Mouse (Mus musculus) small intestine, adult 2 months (tissue): ENCODE data around the gene Olfr1394. TPM values are rescaled to one million over a fixed set of nuclear protein-coding genes. Genes with fewer than 3 reads are reported as not detected.
"Not testable (repeated sequence)": the region's sequence is repeated elsewhere in the genome, so short reads cannot be mapped to it uniquely, and the experiment has no call there.

ENCODE experiments used
- H3K27ac ChIP-seq: fragments of 200-500 bp; 2 replicates; pipeline ENCODE4 v1.5.1; 2012; ENCODE audit warnings: low read depth, low read length, control low read depth, inconsistent platforms; ENCODE audit not compliant: insufficient read depth
- H3K27me3 ChIP-seq: fragments of 200-500 bp; 2 replicates; pipeline ENCODE4 v1.6.1; 2012; ENCODE audit warnings: mild to moderate bottlenecking, moderate library complexity, low read length, inconsistent platforms; ENCODE audit not compliant: control insufficient read depth, insufficient read depth
- H3K36me3 ChIP-seq: fragments of 200-500 bp; 2 replicates; pipeline ENCODE4 v1.6.1; 2012; ENCODE audit warnings: mild to moderate bottlenecking, low read length, control low read depth, inconsistent platforms; ENCODE audit not compliant: control insufficient read depth, insufficient read depth
- H3K4me1 ChIP-seq: fragments of 200-500 bp; 2 replicates; pipeline ENCODE4 v1.6.1; 2012; ENCODE audit warnings: low read length, inconsistent platforms, mixed read lengths; ENCODE audit not compliant: control insufficient read depth, insufficient read depth, insufficient read length
- H3K4me3 ChIP-seq: fragments of 200-500 bp; 2 replicates; pipeline ENCODE4 v1.5.1; 2012; ENCODE audit warnings: low read depth, mild to moderate bottlenecking, control low read depth, inconsistent platforms, low read length, moderate library complexity
- CTCF ChIP-seq: fragments of 200-500 bp; IDR thresholded peaks from 2 replicates; pipeline ENCODE4 v1.5.1; 2012; ENCODE audit warnings: low read depth, mild to moderate bottlenecking, control low read depth, inconsistent platforms, low read length, moderate library complexity, mixed read lengths; ENCODE audit not compliant: insufficient replicate concordance, insufficient read length; ENCODE audit errors: extremely low read depth
- POLR2A ChIP-seq: fragments of 200-500 bp; IDR thresholded peaks from 2 replicates; pipeline ENCODE4 v1.6.1; 2012; ENCODE audit warnings: low read depth, mild to moderate bottlenecking, control low read depth, inconsistent platforms, low read length, moderate library complexity
- WGBS: fragments of 180-500 bp; shearing (Covaris S2); methylation state at CpG from one replicate; pipeline ENCODE4 v1.1.7; 2018; 5-methylcytosine and 5-hydroxymethylcytosine counted together
- polyA plus RNA-seq: library from polyadenylated mRNA; depleted of rRNA; stranded (reverse); fragments of >200 nt; gene quantifications from 2 replicates; pipeline ENCODE4 v1.2.3, GENCODE M21; 2012

The Olfr1394 gene
- polyA plus RNA-seq, 1 experiment, result not detected

DNA sequence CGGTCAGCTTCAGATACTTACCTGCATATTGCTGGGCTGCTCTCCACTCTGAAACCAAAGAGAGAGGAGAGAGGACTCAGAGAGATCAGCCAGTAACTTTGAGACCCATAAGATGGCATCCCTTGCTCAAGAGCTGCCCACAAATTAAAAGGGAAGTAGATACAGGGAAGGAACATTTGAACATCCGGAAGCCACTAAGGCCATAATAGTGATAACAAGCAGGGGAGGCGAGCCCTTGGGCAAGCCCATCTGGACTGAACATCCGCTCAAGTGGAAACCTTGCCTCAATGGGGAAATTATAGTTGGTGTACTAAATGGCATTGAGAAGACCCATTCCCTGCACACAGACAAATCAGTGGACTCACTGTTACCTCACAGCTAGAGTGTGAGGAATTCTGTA, 16.4 kb downstream of the Olfr1394 start:
- Histone ChIP-seq H3K36me3 (no peaks in the 10 kb centered on the region), H3K27ac (no peak overlapping the region), H3K4me1 (peaks cover 7% of the 10 kb centered on the region), H3K4me3 (no peak overlapping the region), H3K27me3 (peaks cover 7% of the 10 kb centered on the region)
- no peak for TF ChIP-seq POLR2A
- no peak for TF ChIP-seq CTCF
- WGBS, result 88% methylated on average over 4 of the region's 4 CpGs

GRCm38 (mm10) chr11:49175345-49175744, 21.2 kb downstream of the Olfr1394 start:
- H3K36me3 ChIP-seq, result no peaks in the 10 kb centered on the region
- H3K27ac ChIP-seq, result no peak overlapping the region
- TF ChIP-seq POLR2A, result no peak
- no peak for TF ChIP-seq CTCF
- 84% methylated on average over 8 of the region's 8 CpGs for WGBS
- no peaks in the 10 kb centered on the region for H3K27me3 ChIP-seq
- H3K4me3 ChIP-seq, result no peak overlapping the region
- peaks cover 6% of the 10 kb centered on the region; the same call in 1 of the 2 replicates for H3K4me1 ChIP-seq

GRCm38 (mm10) chr11:49176047-49176779, 22.0 kb downstream of the Olfr1394 start:
- 27% methylated on average over 4 of the region's 4 CpGs for WGBS
- not testable (repeated sequence) for H3K27me3 ChIP-seq, H3K4me3 ChIP-seq, H3K36me3 ChIP-seq, H3K27ac ChIP-seq, H3K4me1 ChIP-seq

DNA sequence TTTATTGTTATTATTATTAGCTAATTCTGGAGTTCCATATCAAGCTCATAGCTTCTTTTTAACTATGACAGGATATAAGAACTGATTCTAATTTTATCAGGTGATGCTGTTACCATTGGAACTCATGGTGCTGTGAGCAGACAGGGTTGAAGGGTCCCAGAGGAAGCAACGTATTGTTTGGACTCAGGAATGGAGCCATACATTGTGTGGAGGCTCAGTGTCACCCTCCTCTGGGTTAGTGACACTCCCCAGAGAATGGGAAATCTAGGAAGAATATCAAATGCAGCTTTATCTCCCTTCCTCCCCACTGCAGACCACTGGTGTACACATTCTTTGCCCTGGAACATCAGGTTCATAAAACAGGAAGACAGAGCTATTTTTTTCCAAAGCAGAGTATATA, 29.0 kb downstream of the Olfr1394 start:
- no peak overlapping the region for H3K4me3 ChIP-seq
- no peak overlapping the region for H3K27ac ChIP-seq
- H3K27me3 ChIP-seq, result no peaks in the 10 kb centered on the region
- 73% methylated on average over 1 of the region's 1 CpGs for WGBS
- no peaks in the 10 kb centered on the region for H3K4me1 ChIP-seq
- TF ChIP-seq CTCF (no peak), POLR2A (no peak)
- no peaks in the 10 kb centered on the region for H3K36me3 ChIP-seq

GRCm38 (mm10) chr11:49186452-49186851, 32.3 kb downstream of the Olfr1394 start:
- no peak overlapping the region for H3K27ac ChIP-seq
- H3K4me1 ChIP-seq, result no peaks in the 10 kb centered on the region
- H3K4me3 ChIP-seq, result no peak overlapping the region
- TF ChIP-seq CTCF, result no peak
- TF ChIP-seq POLR2A, result no peak
- H3K27me3 ChIP-seq, result no peaks in the 10 kb centered on the region
- no peaks in the 10 kb centered on the region for H3K36me3 ChIP-seq
- WGBS, result 54% methylated on average over 6 of the region's 6 CpGs

DNA sequence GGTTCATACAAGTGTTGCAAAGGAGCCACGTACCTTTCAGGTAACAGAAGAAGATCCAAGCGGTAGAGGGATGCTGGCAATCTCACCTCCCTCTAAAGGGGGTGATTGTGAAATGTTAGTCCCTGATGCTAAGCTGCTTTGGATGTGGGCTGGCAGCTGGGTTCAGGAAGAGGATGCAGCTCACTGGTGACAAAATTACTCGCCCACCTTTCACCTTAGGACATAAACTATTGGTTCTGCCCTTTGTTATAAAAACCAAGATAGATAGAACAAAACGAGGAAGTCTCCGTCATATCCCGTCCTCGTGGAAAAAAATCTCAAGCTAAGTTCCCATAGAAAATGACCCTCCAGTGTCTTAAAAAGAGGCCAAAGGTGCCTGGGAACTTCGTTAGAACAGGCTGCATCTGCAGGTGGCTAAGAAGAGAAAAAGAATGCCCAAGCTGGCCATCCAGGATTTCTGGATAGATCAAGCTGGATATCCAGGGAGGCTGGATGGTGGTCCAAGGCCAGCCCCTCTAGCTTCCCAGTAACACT, 32.8 kb downstream of the Olfr1394 start, which contains the start of gene Btnl9:
Gene Btnl9 (minus strand): TSS at position 205 of the 534 bp plus-strand sequence.
- no peaks in the 10 kb centered on the region for H3K36me3 ChIP-seq
- no peak for TF ChIP-seq CTCF
- no peak for TF ChIP-seq POLR2A
- no peak within 1 kb of the TSS for H3K4me3 ChIP-seq
- H3K27me3 ChIP-seq, result no peaks in the 10 kb centered on the region
- H3K4me1 ChIP-seq, result no peaks in the 10 kb centered on the region
- no peak within 1 kb of the TSS for H3K27ac ChIP-seq
- WGBS, result 74% methylated on average over 8 of the region's 8 CpGs

- no peaks in the 10 kb centered on the region for H3K36me3 ChIP-seq
- no peaks in the 10 kb centered on the region for H3K27me3 ChIP-seq
- no peak overlapping the region for H3K4me3 ChIP-seq
- WGBS, result 81% methylated on average over 10 of the region's 10 CpGs
- no peaks in the 10 kb centered on the region for H3K4me1 ChIP-seq
- TF ChIP-seq POLR2A (no peak), CTCF (no peak)
- no peak overlapping the region for H3K27ac ChIP-seq
Measured at GRCm38 (mm10) chr11:49187701-49188100, 33.5 kb downstream of the Olfr1394 start.
